ENCODE assay signal across 7 mouse cellular contexts in the genomic region with DNA sequence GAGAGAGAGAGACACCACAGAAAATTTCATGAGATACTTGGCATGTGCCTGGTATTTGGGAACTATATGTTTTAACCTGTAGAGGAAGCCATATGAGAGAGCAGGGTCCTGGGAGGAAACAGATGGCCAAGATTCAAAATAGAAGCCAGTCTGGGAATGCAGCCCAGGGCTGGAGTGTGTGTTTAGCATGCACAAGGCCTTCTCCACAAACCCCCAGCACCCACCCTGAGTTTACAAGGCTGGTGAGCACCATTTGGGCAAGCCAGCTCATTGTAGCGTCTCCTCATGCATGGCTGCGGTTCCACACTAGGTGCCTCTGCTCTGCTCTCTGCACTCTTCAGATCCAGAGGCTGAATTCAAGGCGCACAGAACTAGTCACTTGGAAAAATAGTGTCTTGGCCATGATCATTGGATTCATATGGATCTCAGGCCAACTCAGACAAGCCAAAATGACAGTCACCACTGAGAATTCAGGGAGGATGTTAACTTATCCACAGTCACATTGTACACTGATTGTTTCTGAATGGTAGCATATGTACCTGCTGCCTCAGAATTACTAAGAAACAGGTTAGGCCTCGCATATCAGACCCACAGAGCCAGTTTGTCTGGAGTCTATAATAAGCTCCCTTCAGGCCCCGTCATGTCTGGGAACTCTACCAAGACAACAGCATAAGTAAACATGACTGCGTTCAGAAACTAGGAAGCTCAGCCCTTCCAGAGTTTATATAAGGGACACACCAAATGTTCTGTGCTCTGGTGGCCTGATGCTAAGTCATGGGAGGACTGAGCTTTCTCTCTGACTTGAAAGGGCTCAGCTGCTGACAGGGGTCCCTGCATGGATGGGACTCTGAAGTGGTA.
A peak's percentile ranks its signal among the peaks of the same experiment; 100 is the strongest.
DNase-seq lines count a peak whose midpoint lies in the region; TF ChIP-seq lines count a peak whose summit lies in the region.

No protein-coding gene starts in this region.

- H3K4me3 ChIP-seq in layer of hippocampus, adult 2 months = no peak overlapping the region
- no peak overlapping the region for H3K4me3 ChIP-seq in thymus, adult 2 months (ENCODE audit: control insufficient read depth, insufficient read depth, low read length)

- peak overlapping the region; percentile 85 for H3K27ac ChIP-seq in layer of hippocampus, adult 2 months
- no peak overlapping the region for H3K27ac ChIP-seq in thymus, adult 2 months (ENCODE audit: control insufficient read depth, insufficient read depth, low read length)

- no peak for TF ChIP-seq CTCF in layer of hippocampus, adult 2 months (conservative IDR thresholded peaks at IDR 0.05)
- no peak for TF ChIP-seq CTCF in thymus, adult 2 months (IDR thresholded peaks at IDR 0.05; ENCODE audit: borderline replicate concordance, control insufficient read depth, extremely low read depth, insufficient read depth, low read length, poor library complexity)

- DNase-seq in Muller cell, postnatal 12 days (ENCODE audit: inconsistent ontology term) = peak; percentile 62
- peak; percentile 32 for DNase-seq in adipocyte (ENCODE audit: low spot score)
- DNase-seq in frontal cortex, postnatal 10 days (ENCODE audit: low spot score in 2 of 2) = peak; percentile 66 to 67
- DNase-seq in layer of hippocampus, adult 2 months (ENCODE audit: low spot score in 2 of 2) = peak; percentile 46 to 74
- peak; percentile 58 to 64 for DNase-seq in lung, postnatal 4 days
- DNase-seq in thymus, adult 2 months = no peak
- no peak for DNase-seq in thymus, postnatal 0 days (ENCODE audit: low spot score)

- peaks cover 5% of the 10 kb centered on the region for H3K4me1 ChIP-seq in thymus, adult 2 months (replicated peaks; ENCODE audit: control insufficient read depth, insufficient read depth, low read length)

- H3K36me3 ChIP-seq in thymus, adult 2 months (ENCODE audit: control insufficient read depth, insufficient read depth, low read length) = no peaks in the 10 kb centered on the region

- 90% methylated on average over 6 of the region's 6 CpGs for WGBS in thymus, adult 2 months

- H3K27me3 ChIP-seq in thymus, adult 2 months (ENCODE audit: control insufficient read depth, insufficient read depth, low read length) = no peaks in the 10 kb centered on the region

- no peak for TF ChIP-seq POLR2A in thymus, adult 2 months (IDR thresholded peaks at IDR 0.05; ENCODE audit: control insufficient read depth, extremely low read depth, insufficient read depth, low read length, poor library complexity)

Comparison
In these comparisons a context has a peak if more than half of its experiments do, and no peak if none do; other contexts are left out.
1. DNase-seq: peak in Muller cell, postnatal 12 days (single experiment), adipocyte (single experiment), frontal cortex, postnatal 10 days (2 of 2), layer of hippocampus, adult 2 months (2 of 2) and lung, postnatal 4 days (2 of 2); none in thymus, adult 2 months (single experiment) and thymus, postnatal 0 days (single experiment).